Mouse (Mus musculus): ENCODE measurements around the gene Tmc7. TPM values are rescaled to one million over a fixed set of nuclear protein-coding genes. Genes with fewer than 3 reads are reported as not detected.

The Tmc7 gene
- polyA plus RNA-seq, 1 experiment = 0.26 TPM

- TF ChIP-seq CTCF (IDR thresholded peaks at IDR 0.05; ENCODE audit: borderline replicate concordance, control insufficient read depth, extremely low read depth, insufficient read depth, low read length, poor library complexity) = no peak
- TF ChIP-seq POLR2A (IDR thresholded peaks at IDR 0.05; ENCODE audit: control insufficient read depth, extremely low read depth, insufficient read depth, low read length, poor library complexity) = no peak
- no peak overlapping the region for H3K4me3 ChIP-seq (ENCODE audit: control insufficient read depth, insufficient read depth, low read length)
- H3K27me3 ChIP-seq (ENCODE audit: control insufficient read depth, insufficient read depth, low read length) = no peaks in the 10 kb centered on the region
- 93% methylated on average over 5 of the region's 5 CpGs for WGBS
- H3K36me3 ChIP-seq (ENCODE audit: control insufficient read depth, insufficient read depth, low read length) = no peaks in the 10 kb centered on the region
- H3K4me1 ChIP-seq (replicated peaks; ENCODE audit: control insufficient read depth, insufficient read depth, low read length) = no peaks in the 10 kb centered on the region
- H3K27ac ChIP-seq (ENCODE audit: control insufficient read depth, insufficient read depth, low read length) = no peak overlapping the region
- no peak for DNase-seq
Observed at GRCm38 (mm10) chr7:118618104-118618503, 33.6 kb upstream of the Tmc7 start.

- TF ChIP-seq POLR2A (IDR thresholded peaks at IDR 0.05; ENCODE audit: control insufficient read depth, extremely low read depth, insufficient read depth, low read length, poor library complexity) (no peak), CTCF (IDR thresholded peaks at IDR 0.05; ENCODE audit: borderline replicate concordance, control insufficient read depth, extremely low read depth, insufficient read depth, low read length, poor library complexity) (no peak)
- 85% methylated on average over 13 of the region's 13 CpGs for whole genome bisulfite sequencing
- H3K36me3 ChIP-seq (ENCODE audit: control insufficient read depth, insufficient read depth, low read length) = no peaks in the 10 kb centered on the region
- no peak overlapping the region for H3K27ac ChIP-seq (ENCODE audit: control insufficient read depth, insufficient read depth, low read length)
- DNase-seq = no peak
- H3K4me3 ChIP-seq (ENCODE audit: control insufficient read depth, insufficient read depth, low read length) = no peak overlapping the region
- no peaks in the 10 kb centered on the region for H3K4me1 ChIP-seq (replicated peaks; ENCODE audit: control insufficient read depth, insufficient read depth, low read length)
- H3K27me3 ChIP-seq (ENCODE audit: control insufficient read depth, insufficient read depth, low read length) = no peaks in the 10 kb centered on the region
Observed at GRCm38 (mm10) chr7:118614076-118614475, 29.5 kb upstream of the Tmc7 start.

GRCm38 (mm10) chr7:118611933-118612332 lies 27.4 kb upstream of the Tmc7 start:
- DNase-seq = no peak

GRCm38 (mm10) chr7:118611185-118611749 lies 26.7 kb upstream of the Tmc7 start:
- WGBS = 89% methylated on average over 4 of the region's 4 CpGs
- no peak overlapping the region for H3K27ac ChIP-seq (ENCODE audit: control insufficient read depth, insufficient read depth, low read length)
- no peaks in the 10 kb centered on the region for H3K27me3 ChIP-seq (ENCODE audit: control insufficient read depth, insufficient read depth, low read length)
- H3K36me3 ChIP-seq (ENCODE audit: control insufficient read depth, insufficient read depth, low read length) = no peaks in the 10 kb centered on the region
- no peak for TF ChIP-seq CTCF (IDR thresholded peaks at IDR 0.05; ENCODE audit: borderline replicate concordance, control insufficient read depth, extremely low read depth, insufficient read depth, low read length, poor library complexity)
- no peak for TF ChIP-seq POLR2A (IDR thresholded peaks at IDR 0.05; ENCODE audit: control insufficient read depth, extremely low read depth, insufficient read depth, low read length, poor library complexity)
- H3K4me1 ChIP-seq (replicated peaks; ENCODE audit: control insufficient read depth, insufficient read depth, low read length) = no peaks in the 10 kb centered on the region
- H3K4me3 ChIP-seq (ENCODE audit: control insufficient read depth, insufficient read depth, low read length) = no peak overlapping the region
- no peak for DNase-seq

More at GRCm38 (mm10) chr7:118611933-118612332, 27.4 kb upstream of the Tmc7 start:
- WGBS = 90% methylated on average over 8 of the region's 8 CpGs
- no peaks in the 10 kb centered on the region for H3K4me1 ChIP-seq (replicated peaks; ENCODE audit: control insufficient read depth, insufficient read depth, low read length)
- no peak overlapping the region for H3K4me3 ChIP-seq (ENCODE audit: control insufficient read depth, insufficient read depth, low read length)
- TF ChIP-seq CTCF (IDR thresholded peaks at IDR 0.05; ENCODE audit: borderline replicate concordance, control insufficient read depth, extremely low read depth, insufficient read depth, low read length, poor library complexity) (no peak), POLR2A (IDR thresholded peaks at IDR 0.05; ENCODE audit: control insufficient read depth, extremely low read depth, insufficient read depth, low read length, poor library complexity) (no peak)
- H3K27me3 ChIP-seq (ENCODE audit: control insufficient read depth, insufficient read depth, low read length) = no peaks in the 10 kb centered on the region
- H3K36me3 ChIP-seq (ENCODE audit: control insufficient read depth, insufficient read depth, low read length) = no peaks in the 10 kb centered on the region
- no peak overlapping the region for H3K27ac ChIP-seq (ENCODE audit: control insufficient read depth, insufficient read depth, low read length)

GRCm38 (mm10) chr7:118610721-118611120 lies 26.2 kb upstream of the Tmc7 start:
- 90% methylated on average over 13 of the region's 13 CpGs for WGBS
- no peak for TF ChIP-seq CTCF (IDR thresholded peaks at IDR 0.05; ENCODE audit: borderline replicate concordance, control insufficient read depth, extremely low read depth, insufficient read depth, low read length, poor library complexity)
- no peak for TF ChIP-seq POLR2A (IDR thresholded peaks at IDR 0.05; ENCODE audit: control insufficient read depth, extremely low read depth, insufficient read depth, low read length, poor library complexity)
- Histone ChIP-seq H3K36me3 (ENCODE audit: control insufficient read depth, insufficient read depth, low read length) (no peaks in the 10 kb centered on the region), H3K27ac (ENCODE audit: control insufficient read depth, insufficient read depth, low read length) (no peak overlapping the region), H3K4me1 (replicated peaks; ENCODE audit: control insufficient read depth, insufficient read depth, low read length) (no peaks in the 10 kb centered on the region), H3K4me3 (ENCODE audit: control insufficient read depth, insufficient read depth, low read length) (no peak overlapping the region), H3K27me3 (ENCODE audit: control insufficient read depth, insufficient read depth, low read length) (no peaks in the 10 kb centered on the region)
- no peak for DNase-seq

GRCm38 (mm10) chr7:118609815-118610214 lies 25.3 kb upstream of the Tmc7 start:
- H3K4me1 ChIP-seq (replicated peaks; ENCODE audit: control insufficient read depth, insufficient read depth, low read length) = no peaks in the 10 kb centered on the region
- H3K4me3 ChIP-seq (ENCODE audit: control insufficient read depth, insufficient read depth, low read length) = no peak overlapping the region
- WGBS = 95% methylated on average over 7 of the region's 7 CpGs
- no peak overlapping the region for H3K27ac ChIP-seq (ENCODE audit: control insufficient read depth, insufficient read depth, low read length)
- no peak for TF ChIP-seq CTCF (IDR thresholded peaks at IDR 0.05; ENCODE audit: borderline replicate concordance, control insufficient read depth, extremely low read depth, insufficient read depth, low read length, poor library complexity)
- TF ChIP-seq POLR2A (IDR thresholded peaks at IDR 0.05; ENCODE audit: control insufficient read depth, extremely low read depth, insufficient read depth, low read length, poor library complexity) = no peak
- no peaks in the 10 kb centered on the region for H3K36me3 ChIP-seq (ENCODE audit: control insufficient read depth, insufficient read depth, low read length)
- DNase-seq = no peak
- no peaks in the 10 kb centered on the region for H3K27me3 ChIP-seq (ENCODE audit: control insufficient read depth, insufficient read depth, low read length)

GRCm38 (mm10) chr7:118604842-118605241 lies 20.3 kb upstream of the Tmc7 start:
- no peaks in the 10 kb centered on the region for H3K36me3 ChIP-seq (ENCODE audit: control insufficient read depth, insufficient read depth, low read length)
- no peak for DNase-seq
- H3K27ac ChIP-seq (ENCODE audit: control insufficient read depth, insufficient read depth, low read length) = no peak overlapping the region
- H3K27me3 ChIP-seq (ENCODE audit: control insufficient read depth, insufficient read depth, low read length) = no peaks in the 10 kb centered on the region
- no peak for TF ChIP-seq POLR2A (IDR thresholded peaks at IDR 0.05; ENCODE audit: control insufficient read depth, extremely low read depth, insufficient read depth, low read length, poor library complexity)
- TF ChIP-seq CTCF (IDR thresholded peaks at IDR 0.05; ENCODE audit: borderline replicate concordance, control insufficient read depth, extremely low read depth, insufficient read depth, low read length, poor library complexity) = no peak
- 86% methylated on average over 8 of the region's 8 CpGs for WGBS
- H3K4me3 ChIP-seq (ENCODE audit: control insufficient read depth, insufficient read depth, low read length) = no peak overlapping the region
- peaks cover 7% of the 10 kb centered on the region for H3K4me1 ChIP-seq (replicated peaks; ENCODE audit: control insufficient read depth, insufficient read depth, low read length)

All from thymus, adult 2 months (tissue).